Mouse (Mus musculus) erythroblast, embryonic 14.5 days (primary cell): Measurements from ENCODE around the gene Mapre1.

ENCODE experiments used
- GATA1 ChIP-seq: IDR thresholded peaks from 2 replicates; pipeline ENCODE4 v1.6.1; 2012; ENCODE audit warnings: low read length, inconsistent platforms, mixed read lengths
- TAL1 ChIP-seq: IDR thresholded peaks from 3 replicates; pipeline ENCODE4 v1.6.1; 2012; ENCODE audit warnings: low read length, inconsistent platforms, mixed read lengths

DNA sequence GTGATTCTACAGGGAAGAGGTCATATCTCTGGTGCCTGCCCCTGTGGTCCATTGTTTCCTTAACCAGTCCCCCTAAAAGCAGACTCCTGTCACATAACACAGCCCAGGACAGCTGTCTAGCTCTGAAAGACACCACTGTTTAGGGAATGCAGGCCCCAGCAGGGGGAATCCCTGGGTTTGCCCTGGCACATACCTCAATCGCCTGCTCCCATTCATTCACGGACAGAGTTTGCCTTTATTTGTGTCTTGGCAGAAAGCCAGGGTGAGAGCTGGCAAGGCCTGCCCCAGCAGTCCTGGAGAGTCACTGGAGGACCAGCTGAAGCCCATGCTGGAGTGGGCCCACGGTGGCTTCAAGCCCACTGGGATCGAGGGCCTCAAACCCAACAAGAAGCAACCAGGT lies 27.8 kb upstream of the Mapre1 start:
- TF ChIP-seq GATA1 (no peak), TAL1 (no peak)
